Comparison of ENCODE assay signal across 8 mouse cellular contexts in the genomic region with DNA sequence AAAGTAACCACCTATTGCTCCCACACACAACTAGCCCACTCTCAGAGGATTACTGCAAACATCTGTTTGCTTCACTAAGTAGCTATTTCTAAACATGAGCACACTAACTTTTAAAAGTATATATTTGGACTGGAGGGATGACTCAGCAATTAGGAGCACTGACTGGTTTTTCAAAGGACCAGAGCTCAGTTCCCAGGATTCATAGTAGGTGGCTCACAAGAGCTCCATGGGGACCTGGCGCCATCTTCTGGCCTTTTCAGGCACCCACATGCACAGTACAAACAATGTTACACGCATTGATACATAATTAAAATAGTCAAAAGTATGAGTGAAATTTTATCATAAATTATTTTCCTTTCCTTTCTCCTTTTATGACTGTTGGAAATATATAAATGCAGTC. TPM values are rescaled to one million over a fixed set of nuclear protein-coding genes. Genes with fewer than 3 reads are reported as not detected.
DNase-seq lines count a peak whose midpoint lies in the region; ATAC-seq and TF ChIP-seq lines count a peak whose summit lies in the region.

No protein-coding gene starts in this region.

- H3K4me1 ChIP-seq in spleen, adult 2 months (ENCODE audit: control insufficient read depth, insufficient read depth, insufficient read length), result no peaks in the 10 kb centered on the region
- no peaks in the 10 kb centered on the region for H3K4me1 ChIP-seq in stomach, postnatal 0 days (replicated peaks; ENCODE audit: control insufficient read depth, insufficient read depth)

- no peak overlapping the region for H3K4me2 ChIP-seq in stomach, postnatal 0 days (replicated peaks; ENCODE audit: low read depth)

- no peaks in the 10 kb centered on the region for H3K36me3 ChIP-seq in spleen, adult 2 months (ENCODE audit: control insufficient read depth, insufficient read depth, low read length)
- no peaks in the 10 kb centered on the region for H3K36me3 ChIP-seq in stomach, postnatal 0 days (ENCODE audit: control insufficient read depth, insufficient read depth, low read length)

- H3K4me3 ChIP-seq in spleen, adult 2 months (ENCODE audit: extremely low read depth, insufficient read depth, insufficient read length), result no peak overlapping the region
- H3K4me3 ChIP-seq in stomach, postnatal 0 days (ENCODE audit: low read depth, low read length), result no peak overlapping the region

- no peak for TF ChIP-seq POLR2A in spleen, adult 2 months (IDR thresholded peaks at IDR 0.05; ENCODE audit: low read depth, low read length)

- WGBS in spleen, adult 2 months, result 34% methylated on average over 2 of the region's 2 CpGs
- 22% methylated on average over 2 of the region's 2 CpGs for WGBS in stomach, postnatal 0 days

- H3K27me3 ChIP-seq in spleen, adult 2 months (ENCODE audit: control insufficient read depth, insufficient read depth, low read length), result no peaks in the 10 kb centered on the region
- no peaks in the 10 kb centered on the region for H3K27me3 ChIP-seq in stomach, postnatal 0 days (ENCODE audit: control insufficient read depth, insufficient read depth, low read length)

- no peak overlapping the region for H3K9ac ChIP-seq in stomach, postnatal 0 days (ENCODE audit: low read length)

- no peak overlapping the region for H3K27ac ChIP-seq in spleen, adult 2 months (ENCODE audit: insufficient read depth, low read length)
- H3K27ac ChIP-seq in stomach, postnatal 0 days (replicated peaks), result no peak overlapping the region

- ATAC-seq in stomach, postnatal 0 days (ENCODE audit: low FRiP score, low TSS enrichment), result no peak
- no peak for ATAC-seq in inflammation-experienced regulatory T-cells, adult 6 months

- no peaks in the 10 kb centered on the region for H3K9me3 ChIP-seq in stomach, postnatal 0 days (ENCODE audit: control insufficient read depth, low read length)

- peak; percentile 52 to 56 for DNase-seq in cerebellum, postnatal 10 days
- no peak for DNase-seq in cerebellum, adult 11 months
- DNase-seq in spleen, adult 2 months (ENCODE audit: low read depth in 1 of 2, low spot score in 2 of 2), result no peak
- DNase-seq in spleen, adult 12 weeks (ENCODE audit: low spot score), result no peak
- peak; percentile 74 for DNase-seq in induced T-regulatory cell, adult 2 months (ENCODE audit: low read depth)
- DNase-seq in stomach, postnatal 0 days (ENCODE audit: low spot score), result peak; percentile 36
- DNase-seq in layer of hippocampus, adult 18-20 months (ENCODE audit: low spot score in 2 of 2), result no peak

- TF ChIP-seq EP300 in stomach, postnatal 0 days (optimal IDR thresholded peaks at IDR 0.05), result no peak

- TF ChIP-seq CTCF in spleen, adult 2 months (IDR thresholded peaks at IDR 0.05; ENCODE audit: extremely low read depth, insufficient read depth, insufficient read length, insufficient replicate concordance), result peak; percentile 49; the same call in 1 of the 2 replicates
- peak; percentile 74 for TF ChIP-seq CTCF in stomach, postnatal 0 days (IDR thresholded peaks at IDR 0.05; ENCODE audit: low read depth)

RNA-seq across cellular contexts. Expression of gene Mthfd2, which starts 46.8 kb away (rescaled TPM):
- polyA plus RNA-seq in spleen, adult 2 months (2012; rRNA removed), result 7.1 and 7.7 TPM in 2 replicates
- polyA plus RNA-seq in stomach, postnatal 0 days (2015; fragmentation: Nextera tagmentation; extraction: Ambion mirVana), result 21.1 and 23.0 TPM in 2 replicates
- 100 to 1,000 TPM; 129 to 140 (median 134) TPM for polyA plus RNA-seq in inflammation-experienced regulatory T-cells, adult 6 months (2017; shearing (Covaris generic))
- total RNA-seq in layer of hippocampus, adult 18-20 months (2021), result 1 to 10 TPM; 6.6 to 7.1 TPM

RNA-seq across cellular contexts. Expression of gene Mob1a, which starts 46.9 kb away (rescaled TPM):
- polyA plus RNA-seq in spleen, adult 2 months (2012; rRNA removed), result 28.3 and 35.1 TPM in 2 replicates
- 31.0 and 32.5 TPM in 2 replicates for polyA plus RNA-seq in stomach, postnatal 0 days (2015; fragmentation: Nextera tagmentation; extraction: Ambion mirVana)
- polyA plus RNA-seq in inflammation-experienced regulatory T-cells, adult 6 months (2017; shearing (Covaris generic)), result 10 to 100 TPM; 57.7 to 67.7 (median 63.5) TPM
- total RNA-seq in layer of hippocampus, adult 18-20 months (2021), result 10 to 100 TPM; 19.2 to 20.5 TPM

RNA-seq across cellular contexts. Expression of gene Slc4a5, which starts 59.3 kb away (rescaled TPM):
- 0.05 and 0.26 TPM in 2 replicates for polyA plus RNA-seq in spleen, adult 2 months (2012; rRNA removed)
- polyA plus RNA-seq in stomach, postnatal 0 days (2015; fragmentation: Nextera tagmentation; extraction: Ambion mirVana), result 0.08 and 0.18 TPM in 2 replicates
- polyA plus RNA-seq in inflammation-experienced regulatory T-cells, adult 6 months (2017; shearing (Covaris generic)), result under 1 TPM in 2 of 3 experiments, not detected in 1; 0.49 to 0.59 TPM
- 1 to 10 TPM in 1 of 2 experiments, under 1 TPM in 1; 0.25 to 1.2 TPM for total RNA-seq in layer of hippocampus, adult 18-20 months (2021)

Comparison
In these comparisons a context has a peak if more than half of its experiments do, and no peak if none do; other contexts are left out.
1. DNase-seq: peak in cerebellum, postnatal 10 days (2 of 2), induced T-regulatory cell, adult 2 months (single experiment) and stomach, postnatal 0 days (single experiment); none in cerebellum, adult 11 months (single experiment), spleen, adult 2 months (0 of 2), spleen, adult 12 weeks (single experiment) and layer of hippocampus, adult 18-20 months (0 of 2).